Comparison of ENCODE assay signal across 8 mouse cellular contexts in genomic region chr4:133755861-133756371, GRCm38 (mm10). TPM values are rescaled to one million over a fixed set of nuclear protein-coding genes. Genes with fewer than 3 reads are reported as not detected.
DNase-seq lines count a peak whose midpoint lies in the region; ATAC-seq and TF ChIP-seq lines count a peak whose summit lies in the region.

No protein-coding gene starts in this region.

- peak overlapping the region; percentile 100 for H3K27ac ChIP-seq in heart, embryonic 12.5 days (ENCODE audit: poor library complexity, severe bottlenecking)
- H3K27ac ChIP-seq in cortical plate, adult 2 months (ENCODE audit: insufficient read depth, low read length), result peak overlapping the region; percentile 88; the same call in 1 of the 2 replicates
- peak overlapping the region; percentile 100 for H3K27ac ChIP-seq in intestine, embryonic 14.5 days (ENCODE audit: low read depth)

- TF ChIP-seq CTCF in cortical plate, adult 2 months (IDR thresholded peaks at IDR 0.05; ENCODE audit: extremely low read depth, insufficient read depth, low read length), result no peak

- peak overlapping the region; percentile 94 for H3K4me3 ChIP-seq in heart, embryonic 12.5 days
- H3K4me3 ChIP-seq in cortical plate, adult 2 months (ENCODE audit: insufficient read depth, low read length), result peak overlapping the region; percentile 33; the same call in 1 of the 2 replicates
- peak overlapping the region; percentile 100 for H3K4me3 ChIP-seq in intestine, embryonic 14.5 days (ENCODE audit: low read depth, low read length)

- intact Hi-C loops in left cerebral cortex, postnatal 4 days (cut with DNase I), result loop anchor here (2.0 to 5.0 kb wide), 2 partner anchors 57 to 71 kb away; no protein-coding TSS in a partner anchor

- peak overlapping the region; percentile 87 for H3K4me2 ChIP-seq in heart, embryonic 12.5 days
- peak overlapping the region; percentile 92 for H3K4me2 ChIP-seq in intestine, embryonic 14.5 days (ENCODE audit: low read length)

- 11% methylated on average over 11 of the region's 11 CpGs for WGBS in heart, embryonic 12.5 days
- 6% methylated on average over 11 of the region's 11 CpGs for WGBS in intestine, embryonic 14.5 days

- peak overlapping the region; percentile 99 for H3K9ac ChIP-seq in heart, embryonic 12.5 days
- H3K9ac ChIP-seq in intestine, embryonic 14.5 days (ENCODE audit: low read length), result peak overlapping the region; percentile 100

- peaks cover 17% of the 10 kb centered on the region for H3K4me1 ChIP-seq in heart, embryonic 12.5 days (replicated peaks)
- H3K4me1 ChIP-seq in cortical plate, adult 2 months (ENCODE audit: control insufficient read depth, insufficient read depth, low read length), result peaks cover 4% of the 10 kb centered on the region; the same call in 1 of the 2 replicates
- H3K4me1 ChIP-seq in intestine, embryonic 14.5 days (replicated peaks; ENCODE audit: control insufficient read depth, insufficient read depth, low read length), result peaks cover 16% of the 10 kb centered on the region

- TF ChIP-seq POLR2A in cortical plate, adult 2 months (IDR thresholded peaks at IDR 0.05; ENCODE audit: extremely low read depth, insufficient read depth, low read length), result no peak

- no peaks in the 10 kb centered on the region for H3K36me3 ChIP-seq in heart, embryonic 12.5 days
- no peaks in the 10 kb centered on the region for H3K36me3 ChIP-seq in intestine, embryonic 14.5 days (ENCODE audit: control insufficient read depth, insufficient read depth, low read length)

- ATAC-seq in heart, embryonic 12.5 days (ENCODE audit: insufficient number of reproducible peaks, low FRiP score), result no peak
- no peak for ATAC-seq in intestine, embryonic 14.5 days (replicated peaks; ENCODE audit: low FRiP score, low TSS enrichment, low read depth)

- DNase-seq in heart, adult 8-10 months (ENCODE audit: low spot score), result no peak
- DNase-seq in A20 (ENCODE audit: low read depth, low spot score), result peak; percentile 71
- DNase-seq in intestine, embryonic 14.5 days (ENCODE audit: low spot score), result peak; percentile 78
- peak; percentile 53 for DNase-seq in neural tube, embryonic 10.5 days (ENCODE audit: extremely low spot score, low spot score)
- no peak for DNase-seq in left cerebral cortex, postnatal 4 days
- DNase-seq in frontal cortex, postnatal 10 days (ENCODE audit: low spot score in 2 of 2), result no peak

- H3K27me3 ChIP-seq in heart, embryonic 12.5 days (replicated peaks), result no peaks in the 10 kb centered on the region
- H3K27me3 ChIP-seq in intestine, embryonic 14.5 days (replicated peaks; ENCODE audit: control insufficient read depth, insufficient read depth, low read length), result no peaks in the 10 kb centered on the region

- H3K9me3 ChIP-seq in heart, embryonic 12.5 days (replicated peaks), result no peaks in the 10 kb centered on the region
- no peaks in the 10 kb centered on the region for H3K9me3 ChIP-seq in intestine, embryonic 14.5 days (ENCODE audit: control insufficient read depth, low read length)

RNA-seq across cellular contexts. Expression of gene Arid1a, which starts 0.7 kb away (rescaled TPM):
- polyA plus RNA-seq in heart, embryonic 12.5 days (2016; fragmentation: Nextera tagmentation; extraction: Ambion mirVana), result 24.5 and 28.7 TPM in 2 replicates
- 10 to 100 TPM; 35.4 to 40.0 (median 37.0) TPM for total RNA-seq in heart, adult 8-10 months (2022)
- polyA plus RNA-seq in cortical plate, adult 2 months (2012; rRNA removed), result 44.3 and 45.1 TPM in 2 replicates
- 40.3 and 40.5 TPM in 2 replicates for polyA plus RNA-seq in intestine, embryonic 14.5 days (2014; fragmentation: Nextera tagmentation; extraction: Ambion mirVana)
- total RNA-seq in left cerebral cortex, postnatal 4 days (2021), result 100 to 1,000 TPM; 114 to 121 TPM

Comparison
In these comparisons a context has a peak if more than half of its experiments do, and no peak if none do; other contexts are left out.
1. H3K4me3 ChIP-seq: peak in every context shown above with its lines; median percentile 100 in intestine, embryonic 14.5 days; 94 in heart, embryonic 12.5 days; 33 in cortical plate, adult 2 months.
2. DNase-seq: peak in A20 (single experiment), intestine, embryonic 14.5 days (single experiment) and neural tube, embryonic 10.5 days (single experiment); none in heart, adult 8-10 months (single experiment), left cerebral cortex, postnatal 4 days (single experiment) and frontal cortex, postnatal 10 days (0 of 2).
3. Peak in every context shown above with its lines, with median percentiles within 50 percentile points of each other: H3K27ac ChIP-seq.